9 mouse cellular contexts compared by ENCODE assay signal in genomic region chr14:102994662-102995561, GRCm38 (mm10). TPM values are rescaled to one million over a fixed set of nuclear protein-coding genes. Genes with fewer than 3 reads are reported as not detected.
DNase-seq lines count a peak whose midpoint lies in the region; ATAC-seq lines count a peak whose summit lies in the region.
"Had no signal": no experiment of that assay in that cellular context is flagged by ENCODE, and none has a peak within 500 bp of the region (broad histone marks: within the 10 kb centered on the region; RNA-seq: fewer than 3 reads in every experiment).

No protein-coding gene starts in this region.

- H3K27ac ChIP-seq in hindbrain, embryonic 15.5 days (replicated peaks) = no peak overlapping the region

- no peaks in the 10 kb centered on the region for H3K9me3 ChIP-seq in hindbrain, embryonic 15.5 days

- WGBS in hindbrain, embryonic 15.5 days = 19% methylated on average over 6 of the region's 6 CpGs

- no peak overlapping the region for H3K9ac ChIP-seq in hindbrain, embryonic 15.5 days

- ATAC-seq in frontal cortex, adult (ENCODE audit: low TSS enrichment) = peak; percentile 91
- ATAC-seq in hindbrain, embryonic 15.5 days (ENCODE audit: low FRiP score, low read depth) = peak; percentile 56
- peak; percentile 98 for ATAC-seq in megakaryocyte, adult 5-6 weeks (ENCODE audit: poor library complexity, severe bottlenecking)

- no peaks in the 10 kb centered on the region for H3K27me3 ChIP-seq in hindbrain, embryonic 15.5 days

- no peak overlapping the region for H3K4me3 ChIP-seq in hindbrain, embryonic 15.5 days

- H3K36me3 ChIP-seq in hindbrain, embryonic 15.5 days = no peaks in the 10 kb centered on the region

- DNase-seq in R1 (ENCODE audit: low read depth, low spot score) = peak; percentile 70
- DNase-seq in cerebellum, adult 9-10 months = peak; percentile 81
- DNase-seq in layer of hippocampus, postnatal 14 days (ENCODE audit: low spot score in 2 of 2) = peak; percentile 72 to 88
- peak; percentile 84 to 91 for DNase-seq in right cerebral cortex, adult 2 months (ENCODE audit: low spot score in 2 of 2)
- DNase-seq in urinary bladder, postnatal 4 days (ENCODE audit: low spot score in 2 of 2) = peak; percentile 41 to 79

- H3K4me1 ChIP-seq in hindbrain, embryonic 15.5 days (replicated peaks) = no peaks in the 10 kb centered on the region

- no peak overlapping the region for H3K4me2 ChIP-seq in hindbrain, embryonic 15.5 days

RNA-seq across cellular contexts. Expression of gene Kctd12, which starts 12.5 kb away (rescaled TPM):
- polyA plus RNA-seq in hindbrain, embryonic 15.5 days (2015; fragmentation: Nextera tagmentation; extraction: Ambion mirVana) = 10.5 and 13.1 TPM in 2 replicates
- 100 to 1,000 TPM; 101 to 112 TPM for total RNA-seq in layer of hippocampus, postnatal 14 days (2021)
- total RNA-seq in megakaryocyte, adult 5-6 weeks (2015) = 460 and 558 TPM in 2 replicates
- total RNA-seq in megakaryocyte, adult 5-6 weeks (2017) = 335 and 358 TPM in 2 replicates

RNA-seq across cellular contexts. Expression of gene Acod1, which starts 51.9 kb away (rescaled TPM):
- 0.20 TPM in 1 of 2 replicates, not detected in the other for polyA plus RNA-seq in hindbrain, embryonic 15.5 days (2015; fragmentation: Nextera tagmentation; extraction: Ambion mirVana)
- total RNA-seq in layer of hippocampus, postnatal 14 days (2021) = not detected
- 1.5 and 1.8 TPM in 2 replicates for total RNA-seq in megakaryocyte, adult 5-6 weeks (2015)
- 1.8 and 2.0 TPM in 2 replicates for total RNA-seq in megakaryocyte, adult 5-6 weeks (2017)
- polyA plus RNA-seq: liver, embryonic 16.5 days had no signal
